Mouse (Mus musculus) ES-E14 (cell line): ENCODE measurements around the gene Ptbp1.

Experiments
- CHD2 ChIP-seq: IDR thresholded peaks from 2 replicates; pipeline ENCODE4 v1.6.1; 2014; ENCODE audit warnings: mild to moderate bottlenecking, low read depth, low read length, inconsistent platforms
- HCFC1 ChIP-seq: IDR thresholded peaks from 2 replicates; pipeline ENCODE4 v1.6.1; 2012; ENCODE audit warnings: low read length, inconsistent platforms, borderline replicate concordance; ENCODE audit not compliant: insufficient read depth
- MAFK ChIP-seq: IDR thresholded peaks from 2 replicates; pipeline ENCODE4 v1.6.1; 2014; ENCODE audit warnings: mild to moderate bottlenecking, low read depth, low read length, inconsistent platforms; ENCODE audit not compliant: insufficient read depth
- ZC3H11A ChIP-seq: IDR thresholded peaks from 2 replicates; pipeline ENCODE4 v1.6.1; 2012; ENCODE audit warnings: low read depth, mild to moderate bottlenecking, inconsistent platforms, low read length, borderline replicate concordance

GRCm38 (mm10) chr10:79872862-79873261, 18.6 kb downstream of the Ptbp1 start:
- no peak for TF ChIP-seq HCFC1
- no peak for TF ChIP-seq ZC3H11A
- TF ChIP-seq MAFK: no peak
- TF ChIP-seq CHD2: no peak
